Mouse (Mus musculus) liver, embryonic 12.5 days (tissue): ENCODE measurements around the gene Ptger1. TPM values are rescaled to one million over a fixed set of nuclear protein-coding genes. Genes with fewer than 3 reads are reported as not detected.

Experiments used
- ATAC-seq: fragments of 200-750 bp; cut with Nextera tagmentation; 2 replicates; pipeline ENCODE4 v1.8.0; 2017; ENCODE audit warnings: moderate number of reproducible peaks, mild to moderate bottlenecking, moderate library complexity
- H3K27ac ChIP-seq: fragments of 300-500 bp; sonication (generic); 2 replicates; pipeline ENCODE4 v1.5.1; 2016; ENCODE audit warnings: mild to moderate bottlenecking
- H3K27me3 ChIP-seq: fragments of 300-500 bp; sonication (generic); replicated peaks from 2 replicates; pipeline ENCODE4 v1.6.1; 2016; ENCODE audit warnings: mild to moderate bottlenecking, moderate library complexity
- H3K36me3 ChIP-seq: fragments of 300-500 bp; sonication (generic); 2 replicates; pipeline ENCODE4 v1.6.1; 2016; ENCODE audit warnings: mild to moderate bottlenecking, moderate library complexity
- H3K4me1 ChIP-seq: fragments of 300-500 bp; sonication (generic); 2 replicates; pipeline ENCODE4 v1.6.1; 2016
- H3K4me2 ChIP-seq: fragments of 300-500 bp; sonication (generic); 2 replicates; pipeline ENCODE4 v1.6.1; 2016; ENCODE audit warnings: mild to moderate bottlenecking, moderate library complexity
- H3K4me3 ChIP-seq: fragments of 300-500 bp; sonication (generic); 2 replicates; pipeline ENCODE4 v1.5.1; 2016; ENCODE audit warnings: mild to moderate bottlenecking, moderate library complexity
- H3K9ac ChIP-seq: fragments of 300-500 bp; sonication (generic); 2 replicates; pipeline ENCODE4 v1.6.1; 2016; ENCODE audit warnings: mild to moderate bottlenecking, moderate library complexity
- H3K9me3 ChIP-seq: fragments of 300-500 bp; sonication (generic); replicated peaks from 2 replicates; pipeline ENCODE4 v1.6.1; 2016; ENCODE audit warnings: mild to moderate bottlenecking, moderate library complexity
- WGBS: fragments of 180-500 bp; shearing (Covaris S2); methylation state at CpG from one replicate; pipeline ENCODE4 v1.1.7; 2016; ENCODE audit not compliant: insufficient replicate concordance; 5-methylcytosine and 5-hydroxymethylcytosine counted together
- polyA plus RNA-seq: library from polyadenylated mRNA; unstranded; fragments of >200 nt; fragmentation: Nextera tagmentation; extraction: Ambion mirVana; gene quantifications from 2 replicates; pipeline ENCODE4 v1.2.1, GENCODE M21; 2016

Gene Ptger1
- polyA plus RNA-seq, 1 experiment from 2014 or later = 0.25 TPM

DNA sequence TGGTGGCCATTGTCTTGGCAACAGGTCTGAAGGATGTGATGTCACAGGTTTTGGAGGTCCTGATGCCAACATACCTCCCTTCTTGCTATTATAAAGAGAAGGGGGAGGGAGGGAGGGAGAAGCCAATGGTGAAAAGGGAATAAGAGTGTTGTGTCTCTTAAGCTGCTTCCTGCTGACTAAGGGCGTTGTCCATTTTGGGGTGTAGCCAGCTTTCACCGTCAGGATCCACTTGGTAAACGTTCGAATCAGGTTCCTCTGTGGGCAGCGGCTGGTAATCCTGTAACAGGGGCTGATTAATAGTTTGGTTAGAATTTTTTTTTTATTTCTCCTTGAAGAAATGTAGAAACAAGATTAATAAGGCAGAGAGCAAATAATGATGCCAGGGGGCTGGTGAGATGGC is 26.8 kb upstream of the Ptger1 start:
- ATAC-seq = no peak
- Histone ChIP-seq H3K9ac (no peak overlapping the region), H3K4me2 (no peak overlapping the region), H3K36me3 (no peaks in the 10 kb centered on the region), H3K4me1 (no peaks in the 10 kb centered on the region), H3K9me3 (0 out of 2 replicates have a peak, but pooled peaks cover 4% of the 10 kb centered on the region), H3K27me3 (peaks cover 32% of the 10 kb centered on the region), H3K27ac (no peak overlapping the region), H3K4me3 (no peak overlapping the region)
- 60% methylated on average over 5 of the region's 5 CpGs for WGBS

- no peak overlapping the region for H3K4me3 ChIP-seq
- no peak for ATAC-seq
- WGBS = 88% methylated on average over 11 of the region's 11 CpGs
- no peak overlapping the region for H3K4me2 ChIP-seq
- H3K27me3 ChIP-seq = peaks cover 35% of the 10 kb centered on the region
- no peaks in the 10 kb centered on the region for H3K36me3 ChIP-seq
- H3K9ac ChIP-seq = no peak overlapping the region
- H3K9me3 ChIP-seq = peaks cover 10% of the 10 kb centered on the region; the same call in 1 of the 2 replicates
- H3K27ac ChIP-seq = no peak overlapping the region
- H3K4me1 ChIP-seq = peaks cover 7% of the 10 kb centered on the region
These were observed 19.0 kb upstream of the Ptger1 start for GRCm38 (mm10) chr8:83647511-83647910.

DNA sequence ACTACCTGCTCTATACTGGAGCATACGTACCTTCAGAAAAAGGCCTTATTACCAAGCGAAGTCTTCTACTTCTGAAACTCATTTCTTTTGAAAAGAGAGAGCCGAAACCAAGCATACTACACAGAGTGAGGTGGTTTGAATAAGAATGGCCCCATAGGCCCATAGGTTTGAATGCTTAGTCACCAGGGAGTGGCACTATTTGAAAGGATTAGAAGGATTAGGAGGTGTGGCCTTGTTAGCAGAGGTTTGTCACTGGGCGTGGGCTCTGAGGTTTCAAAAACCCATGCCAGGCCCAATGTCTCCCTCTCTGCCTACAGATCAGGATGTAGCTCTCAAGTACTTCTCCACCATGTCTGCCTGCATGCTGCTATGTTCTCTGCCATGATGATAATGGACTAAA is 18.4 kb upstream of the Ptger1 start:
- Histone ChIP-seq H3K27ac (no peak overlapping the region), H3K36me3 (no peaks in the 10 kb centered on the region), H3K4me2 (no peak overlapping the region), H3K27me3 (peaks cover 30% of the 10 kb centered on the region), H3K9me3 (peaks cover 10% of the 10 kb centered on the region; the same call in 1 of the 2 replicates), H3K4me3 (no peak overlapping the region), H3K9ac (no peak overlapping the region), H3K4me1 (peaks cover 9% of the 10 kb centered on the region)
- WGBS = 87% methylated on average over 4 of the region's 4 CpGs
- no peak for ATAC-seq

DNA sequence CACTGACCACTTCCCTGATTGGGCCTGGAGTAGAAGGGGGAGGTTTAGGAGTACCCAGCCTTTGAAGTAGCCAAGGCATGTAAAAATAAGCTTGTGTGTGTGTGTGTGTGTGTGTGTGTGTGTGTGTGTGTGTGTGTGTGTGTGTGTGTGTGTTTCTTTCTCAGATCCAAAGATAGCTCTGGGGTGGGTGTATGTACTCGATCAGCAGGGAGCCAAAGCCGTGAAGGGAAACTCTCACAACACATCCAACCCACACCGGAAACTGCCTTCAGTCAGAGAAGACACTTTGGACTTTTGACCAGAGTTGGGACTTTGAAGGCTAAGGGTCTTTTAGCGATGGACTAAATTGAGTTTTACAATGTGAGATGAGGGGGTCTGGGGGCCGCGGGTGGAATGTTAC is 16.8 kb upstream of the Ptger1 start:
- no peak overlapping the region for H3K9ac ChIP-seq
- H3K27me3 ChIP-seq = peaks cover 16% of the 10 kb centered on the region; the same call in 1 of the 2 replicates
- H3K4me1 ChIP-seq = peaks cover 24% of the 10 kb centered on the region
- no peaks in the 10 kb centered on the region for H3K36me3 ChIP-seq
- no peak overlapping the region for H3K4me3 ChIP-seq
- H3K9me3 ChIP-seq = peaks cover 10% of the 10 kb centered on the region; the same call in 1 of the 2 replicates
- WGBS = 84% methylated on average over 5 of the region's 6 CpGs
- no peak overlapping the region for H3K27ac ChIP-seq
- ATAC-seq = no peak
- H3K4me2 ChIP-seq = no peak overlapping the region

- peak within 1 kb of the TSS; percentile 88 for H3K9ac ChIP-seq
- peaks cover 10% of the 10 kb centered on the region; the same call in 1 of the 2 replicates for H3K9me3 ChIP-seq
- peak within 1 kb of the TSS; percentile 92 for H3K4me3 ChIP-seq
- H3K4me1 ChIP-seq = peaks cover 49% of the 10 kb centered on the region
- no peaks in the 10 kb centered on the region for H3K27me3 ChIP-seq
- H3K36me3 ChIP-seq = peaks cover 4% of the 10 kb centered on the region; the same call in 1 of the 2 replicates
- peak; percentile 93 for ATAC-seq
- WGBS = 4% methylated on average over 50 of the region's 50 CpGs
- peak within 1 kb of the TSS; percentile 97 for H3K4me2 ChIP-seq
- H3K27ac ChIP-seq = peak within 1 kb of the TSS; percentile 87
These were observed 14.3 kb upstream of the Ptger1 start, which contains the start of gene Gipc1 for GRCm38 (mm10) chr8:83652030-83652743. Gipc1 (plus strand) TSS chr8:83652677.

DNA sequence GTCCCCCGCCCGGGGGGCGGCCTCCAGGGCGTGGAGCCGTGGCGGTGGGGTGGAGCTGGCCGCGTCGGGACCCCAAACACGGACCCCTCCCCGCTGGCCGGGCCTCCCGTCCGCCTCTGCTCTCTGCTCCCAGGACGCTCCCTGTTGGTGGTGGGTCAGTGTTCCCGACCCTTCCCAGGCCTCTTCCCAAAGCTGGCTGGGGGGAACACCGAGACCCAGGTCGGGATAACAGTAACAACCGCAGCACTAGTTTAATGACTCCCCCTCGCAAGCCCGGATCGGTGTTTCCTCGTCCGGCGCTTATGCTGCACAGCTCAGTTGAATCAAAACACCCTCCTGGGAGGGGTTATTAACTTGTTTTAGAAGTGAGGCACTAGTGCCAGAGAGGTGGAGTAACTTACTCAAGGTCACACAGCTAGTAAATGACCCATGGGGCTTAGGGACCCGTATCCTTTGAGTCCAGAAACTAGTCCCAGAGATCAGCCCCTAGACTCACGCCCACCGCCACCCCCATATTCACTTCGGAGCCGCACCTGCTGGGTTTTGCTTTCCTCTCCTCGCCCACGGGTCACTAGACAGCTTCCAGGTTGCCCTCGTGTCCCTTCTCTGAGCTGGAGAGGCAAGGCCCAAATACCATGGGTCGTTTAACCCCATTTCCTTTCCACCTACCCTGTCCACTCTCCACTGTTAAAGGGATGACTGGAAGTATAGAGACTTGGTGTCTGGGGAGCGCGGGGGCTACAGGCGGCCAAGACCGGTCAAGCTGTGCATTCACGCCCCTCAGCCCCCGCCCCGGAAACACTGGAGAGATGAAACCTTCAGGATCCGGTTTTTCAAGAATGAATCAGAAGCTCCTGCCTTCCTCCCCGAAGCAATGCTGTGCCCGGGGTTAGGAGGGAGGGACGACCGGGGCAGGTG is 13.5 kb upstream of the Ptger1 start:
- ATAC-seq = peak; percentile 40
- H3K4me2 ChIP-seq = peak overlapping the region; percentile 97
- peak overlapping the region; percentile 92 for H3K4me3 ChIP-seq
- no peaks in the 10 kb centered on the region for H3K27me3 ChIP-seq
- peak overlapping the region; percentile 87 for H3K27ac ChIP-seq
- peaks cover 9% of the 10 kb centered on the region; the same call in 1 of the 2 replicates for H3K9me3 ChIP-seq
- peak overlapping the region; percentile 88 for H3K9ac ChIP-seq
- under 1% methylated on average over 46 of the region's 46 CpGs for WGBS
- H3K4me1 ChIP-seq = peaks cover 55% of the 10 kb centered on the region
- peaks cover 9% of the 10 kb centered on the region; the same call in 1 of the 2 replicates for H3K36me3 ChIP-seq

DNA sequence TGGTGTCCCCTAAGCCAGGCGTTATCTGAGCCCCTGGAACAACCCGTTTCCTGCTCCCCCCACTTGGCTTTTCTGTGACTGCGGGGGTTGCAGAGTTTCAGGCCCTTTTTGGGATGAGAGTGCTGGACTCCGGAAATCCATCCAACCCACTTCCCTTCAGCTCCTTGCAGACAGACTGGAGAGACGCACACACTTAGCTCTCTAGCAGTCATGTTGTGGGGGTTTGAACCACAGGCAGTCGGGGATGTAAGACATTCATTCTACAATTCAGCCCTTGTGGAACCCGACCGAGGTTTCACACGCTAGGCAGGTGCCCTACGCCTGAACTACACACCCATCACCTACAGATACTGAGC is 12.8 kb upstream of the Ptger1 start:
- Histone ChIP-seq H3K9me3 (peaks cover 5% of the 10 kb centered on the region; the same call in 1 of the 2 replicates), H3K27ac (peak overlapping the region; percentile 87), H3K4me3 (peak overlapping the region; percentile 92), H3K4me1 (peaks cover 55% of the 10 kb centered on the region), H3K27me3 (no peaks in the 10 kb centered on the region), H3K4me2 (peak overlapping the region; percentile 97), H3K9ac (peak overlapping the region; percentile 88), H3K36me3 (peaks cover 9% of the 10 kb centered on the region; the same call in 1 of the 2 replicates)
- ATAC-seq = no peak
- WGBS = 23% methylated on average over 10 of the region's 10 CpGs

DNA sequence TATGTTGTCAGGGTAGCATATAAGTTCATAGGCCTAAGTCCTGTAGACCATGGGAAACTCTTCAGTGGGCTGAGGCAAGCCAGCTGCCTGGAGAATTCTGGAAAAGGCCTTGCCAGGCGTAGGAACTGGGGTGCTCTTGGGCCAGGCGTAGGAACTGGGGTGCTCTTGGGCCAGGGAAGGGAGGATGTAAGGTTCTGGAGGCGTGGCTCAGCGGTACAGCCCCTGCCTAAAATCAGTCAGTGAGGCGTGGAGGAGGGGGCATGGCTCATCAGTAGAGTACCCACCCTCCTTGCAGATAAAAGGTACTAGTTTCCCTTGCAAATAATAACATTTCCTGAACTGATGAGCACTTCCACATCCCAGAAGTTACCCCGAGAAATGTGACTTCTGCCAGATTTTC is 11.8 kb upstream of the Ptger1 start:
- Histone ChIP-seq H3K4me2 (no peak overlapping the region), H3K36me3 (peaks cover 9% of the 10 kb centered on the region; the same call in 1 of the 2 replicates), H3K9me3 (peaks cover 5% of the 10 kb centered on the region; the same call in 1 of the 2 replicates), H3K4me3 (no peak overlapping the region), H3K4me1 (peaks cover 56% of the 10 kb centered on the region), H3K9ac (no peak overlapping the region), H3K27me3 (no peaks in the 10 kb centered on the region), H3K27ac (no peak overlapping the region; the same call in 1 of the 2 replicates)
- no peak for ATAC-seq
- 83% methylated on average over 6 of the region's 6 CpGs for WGBS

- Histone ChIP-seq H3K4me3 (no peak overlapping the region), H3K4me1 (peaks cover 69% of the 10 kb centered on the region), H3K27me3 (no peaks in the 10 kb centered on the region), H3K27ac (peak overlapping the region; percentile 66; the same call in 1 of the 2 replicates), H3K4me2 (peak overlapping the region; percentile 16; the same call in 1 of the 2 replicates), H3K9me3 (peaks cover 4% of the 10 kb centered on the region; the same call in 1 of the 2 replicates), H3K36me3 (peaks cover 9% of the 10 kb centered on the region; the same call in 1 of the 2 replicates), H3K9ac (no peak overlapping the region)
- WGBS = 79% methylated on average over 9 of the region's 9 CpGs
- no peak for ATAC-seq
These were observed 10.4 kb upstream of the Ptger1 start for GRCm38 (mm10) chr8:83656043-83656442.

DNA sequence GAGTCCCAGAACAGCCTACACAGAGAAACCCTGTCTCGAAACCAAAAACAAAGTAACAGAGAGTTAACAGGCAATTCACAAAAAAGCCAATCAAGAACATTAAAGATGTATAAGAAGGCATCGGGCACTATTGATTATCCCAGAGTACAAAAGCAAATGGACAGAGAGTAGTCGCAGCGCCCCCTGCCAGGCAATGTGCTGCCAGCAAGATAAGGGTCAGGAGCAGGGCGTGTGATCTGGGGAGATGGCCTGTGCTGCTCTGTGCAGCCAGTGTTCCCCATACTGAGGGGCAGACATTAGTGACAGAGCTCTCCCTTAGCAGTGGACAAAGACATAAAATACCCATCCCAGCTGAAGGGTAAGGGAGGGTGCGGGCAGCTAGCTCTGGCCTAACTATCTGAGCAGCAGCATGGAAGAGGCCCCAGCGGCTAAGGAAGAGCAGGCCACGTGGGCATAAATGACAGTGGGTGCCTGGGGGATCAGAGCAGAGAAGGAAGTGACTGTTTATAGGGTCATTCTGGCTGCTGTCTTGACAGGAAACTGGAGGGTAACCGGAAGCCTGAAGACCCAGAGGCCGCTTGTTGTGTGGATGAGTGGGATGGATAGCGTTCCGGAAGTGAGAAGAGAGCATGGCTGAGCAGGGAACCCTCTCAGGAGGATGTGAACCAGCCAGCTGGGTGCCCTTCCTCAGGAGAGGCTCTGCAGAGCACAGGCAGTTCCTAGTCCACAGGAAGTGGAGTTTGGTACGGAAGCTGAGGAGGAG is 9.8 kb upstream of the Ptger1 start:
- Histone ChIP-seq H3K9ac (peak overlapping the region; percentile 14; the same call in 1 of the 2 replicates), H3K4me1 (peaks cover 73% of the 10 kb centered on the region), H3K9me3 (no peaks in the 10 kb centered on the region), H3K4me2 (peak overlapping the region; percentile 16), H3K27me3 (no peaks in the 10 kb centered on the region), H3K4me3 (no peak overlapping the region), H3K27ac (peak overlapping the region; percentile 66), H3K36me3 (peaks cover 9% of the 10 kb centered on the region; the same call in 1 of the 2 replicates)
- WGBS = 43% methylated on average over 13 of the region's 13 CpGs
- ATAC-seq = peak; percentile 33

DNA sequence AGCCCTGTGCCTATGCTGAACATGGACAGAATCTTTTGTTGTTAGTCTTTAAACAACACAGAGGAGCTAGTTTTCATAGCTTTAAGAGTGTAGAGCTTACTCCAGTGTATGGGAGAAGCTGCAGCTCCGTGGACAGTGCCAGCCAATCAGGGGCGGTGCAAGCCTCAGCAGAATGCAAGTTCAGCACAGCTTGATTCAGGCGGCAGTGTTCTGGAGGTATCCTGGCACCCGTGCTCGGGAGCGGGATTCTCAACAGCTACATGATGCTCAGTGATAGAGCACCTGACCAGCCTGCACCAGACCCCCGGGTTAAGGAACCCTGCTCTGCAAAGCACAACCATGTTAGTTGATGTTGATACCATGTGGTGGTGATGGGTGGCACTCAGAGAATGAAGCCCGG is 5.9 kb upstream of the Ptger1 start:
- H3K4me2 ChIP-seq = peak overlapping the region; percentile 45
- no peaks in the 10 kb centered on the region for H3K27me3 ChIP-seq
- WGBS = 38% methylated on average over 8 of the region's 8 CpGs
- no peaks in the 10 kb centered on the region for H3K9me3 ChIP-seq
- H3K9ac ChIP-seq = no peak overlapping the region
- H3K4me3 ChIP-seq = no peak overlapping the region
- peaks cover 9% of the 10 kb centered on the region; the same call in 1 of the 2 replicates for H3K36me3 ChIP-seq
- peaks cover 57% of the 10 kb centered on the region for H3K4me1 ChIP-seq
- H3K27ac ChIP-seq = no peak overlapping the region
- ATAC-seq = no peak
